Mouse (Mus musculus): ENCODE data around the gene Tnfsf18. TPM values are rescaled to one million over a fixed set of nuclear protein-coding genes. Genes with fewer than 3 reads are reported as not detected.

Gene Tnfsf18
- total RNA-seq, 1 experiment from 2014 or later: not detected

DNA sequence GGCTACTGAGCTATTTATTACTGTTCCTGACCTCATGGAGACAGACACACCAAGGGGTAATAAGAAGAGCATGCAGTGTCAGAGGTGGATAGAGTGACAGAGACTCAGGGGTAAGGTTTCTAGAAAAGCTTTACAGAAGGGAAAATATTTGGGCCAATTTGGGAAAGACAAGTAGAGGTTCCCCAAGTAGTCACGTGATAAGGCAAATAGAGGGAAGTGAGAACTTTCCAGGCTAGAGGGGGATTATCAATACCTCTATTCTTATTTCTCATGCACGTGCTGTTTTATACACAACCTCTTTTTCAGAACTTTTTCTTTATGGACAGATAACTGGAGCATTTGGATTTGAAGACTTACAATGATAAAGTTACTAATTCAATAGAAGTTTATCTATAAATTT is 57.6 kb downstream of the Tnfsf18 start:
- ATAC-seq (ENCODE audit: extremely low read depth, insufficient number of reproducible peaks, low FRiP score, poor library complexity, severe bottlenecking): no peak

Other genes starting within 250 kb of the Tnfsf18 start
- gene Prdx6, start 243.4 kb upstream of the Tnfsf18 start, total RNA-seq (2017): 87.8 and 99.7 TPM in 2 replicates
- not detected in 2 replicates for gene Tnfsf4, start 99.2 kb upstream of the Tnfsf18 start, total RNA-seq (2017)